Mouse (Mus musculus) heart, adult 2 months (tissue): Measurements from ENCODE around the gene Atp1b3.

Experiments used
- CTCF ChIP-seq: fragments of 200-600 bp; IDR thresholded peaks from 2 replicates; pipeline ENCODE4 v1.8.1; 2022; ENCODE audit warnings: antibody characterized with exemption, mild to moderate bottlenecking, moderate library complexity
- EP300 ChIP-seq: fragments of 200-500 bp; IDR thresholded peaks from 2 replicates; pipeline ENCODE4 v1.6.1; 2011; ENCODE audit warnings: low read depth, low read length, control low read depth; ENCODE audit not compliant: insufficient read depth
- POLR2A ChIP-seq: fragments of 200-500 bp; IDR thresholded peaks from 2 replicates; pipeline ENCODE4 v1.6.1; 2011; ENCODE audit warnings: mild to moderate bottlenecking, low read depth, low read length, control low read depth; ENCODE audit not compliant: insufficient read depth

DNA sequence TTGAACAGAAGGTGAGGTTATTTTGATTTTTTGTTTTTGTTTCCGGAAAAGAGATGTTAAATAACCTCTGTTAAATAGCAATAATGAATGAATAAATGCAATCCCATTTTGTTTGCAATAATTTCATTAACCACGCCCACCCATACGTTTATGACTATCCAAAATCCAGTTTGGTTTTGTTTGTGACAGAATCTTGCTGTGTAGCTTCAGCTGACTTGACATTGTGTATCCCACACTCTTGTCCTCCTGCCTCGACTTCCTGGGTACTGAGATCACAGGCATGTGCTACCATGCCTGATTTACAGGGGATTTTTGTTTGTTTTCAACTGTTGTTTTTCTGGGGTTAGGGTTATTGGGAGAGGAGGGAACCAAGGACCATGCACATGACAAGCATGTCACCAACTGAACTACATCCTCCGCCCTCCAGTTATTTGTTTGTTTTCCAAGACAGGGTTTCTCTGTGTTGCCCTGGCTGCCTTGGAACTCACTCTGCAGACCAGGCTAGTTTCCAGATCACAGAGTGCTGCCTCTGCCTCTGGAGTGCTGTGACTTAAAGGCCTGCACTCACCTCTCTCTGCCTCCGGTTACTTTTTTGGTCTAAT is 1.1 kb upstream of the Atp1b3 start:
- TF ChIP-seq CTCF, result no peak
- no peak for TF ChIP-seq POLR2A
- TF ChIP-seq EP300, result no peak
